Mouse (Mus musculus) erythroblast, embryonic 14.5 days (primary cell): ENCODE measurements around the gene Fstl3.

Experiments used
- GATA1 ChIP-seq: IDR thresholded peaks from 2 replicates; pipeline ENCODE4 v1.6.1; 2012; ENCODE audit warnings: low read length, inconsistent platforms, mixed read lengths
- TAL1 ChIP-seq: IDR thresholded peaks from 3 replicates; pipeline ENCODE4 v1.6.1; 2012; ENCODE audit warnings: low read length, inconsistent platforms, mixed read lengths

GRCm38 (mm10) chr10:79790861-79791260, 13.8 kb downstream of the Fstl3 start, which contains the start of gene Prss57:
- TF ChIP-seq GATA1 (no peak), TAL1 (no peak)
